Mouse (Mus musculus) testis, adult 2 months (tissue): ENCODE results near the gene Actr8.

Experiments
- CTCF ChIP-seq: fragments of 200-500 bp; IDR thresholded peaks from 2 replicates; pipeline ENCODE4 v1.5.1; 2012; ENCODE audit warnings: low read depth, mild to moderate bottlenecking, inconsistent platforms, low read length, moderate library complexity; ENCODE audit not compliant: control insufficient read depth, insufficient read depth, insufficient replicate concordance
- POLR2A ChIP-seq: fragments of 200-500 bp; IDR thresholded peaks from 2 replicates; pipeline ENCODE4 v1.6.1; 2012; ENCODE audit warnings: low read depth, mild to moderate bottlenecking, inconsistent platforms, low read length, moderate library complexity; ENCODE audit not compliant: control insufficient read depth

DNA sequence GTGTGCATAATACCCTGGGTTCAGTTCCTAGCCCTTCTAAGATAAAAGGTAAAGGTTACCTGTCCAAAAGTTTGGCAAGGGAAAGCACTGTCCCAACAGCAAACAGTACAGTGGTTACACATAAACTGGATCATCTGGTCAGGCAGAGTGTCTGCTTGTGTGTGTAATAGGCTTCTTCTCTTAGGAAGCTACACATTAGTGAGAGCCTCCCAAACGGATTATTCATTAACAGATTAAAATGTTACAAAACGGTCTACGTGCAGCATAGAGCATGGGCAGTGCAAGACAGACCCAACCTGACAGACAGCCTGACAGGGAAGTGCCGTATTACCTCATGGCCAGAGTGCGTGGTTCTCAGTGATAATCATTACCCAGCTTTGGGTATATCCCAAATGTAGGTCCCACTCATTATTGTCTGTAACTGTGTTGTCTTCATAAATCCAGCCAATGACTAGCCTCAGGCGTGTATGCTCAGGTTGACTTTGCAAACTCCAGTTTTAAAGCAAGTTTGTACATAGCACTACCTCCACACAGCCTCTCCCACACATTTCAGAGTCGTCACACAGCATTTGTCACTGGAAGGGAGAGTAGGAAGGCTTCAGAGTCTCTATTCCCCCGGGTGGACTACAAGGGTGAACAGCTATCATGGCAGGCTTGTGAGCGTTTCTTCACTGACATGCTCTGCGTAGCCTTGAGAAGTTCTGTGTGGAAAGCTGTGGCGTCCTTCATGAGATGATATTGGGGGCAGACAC is 18.0 kb downstream of the Actr8 start:
- no peak for TF ChIP-seq CTCF
- no peak for TF ChIP-seq POLR2A
